Mouse (Mus musculus) adrenal gland, postnatal 10 days (tissue): ENCODE results near the gene Chmp5. TPM values are rescaled to one million over a fixed set of nuclear protein-coding genes. Genes with fewer than 3 reads are reported as not detected.

Experiments
- microRNA-seq: library from miRNA; unstranded; fragments of <30 nt; microRNA quantifications from one replicate; pipeline ENCODE4 v1.2.0, GENCODE M21; 2021
- total RNA-seq, 2 experiments: library from RNA; stranded (reverse); gene quantifications; 2 replicates each; pipeline ENCODE4 v1.2.3; 2021

Chmp5 gene
- total RNA-seq, 2 experiments from 2014 or later = 62.5 to 69.9 TPM

Small RNA genes within 50 kb of the gene (microRNA-seq; reads per million reads assigned to microRNA genes)
- gene Mir3094 = not detected

Other genes with a start within 250 kb of the Chmp5 start
- 10 to 100 TPM; 15.3 to 22.1 TPM for gene Aptx, start 245.2 kb upstream of the Chmp5 start, total RNA-seq
- 100 to 1,000 TPM; 199 to 219 TPM for gene Dnaja1, start 226.3 kb upstream of the Chmp5 start, total RNA-seq
- 10 to 100 TPM; 57.2 to 62.3 TPM for gene Smu1, start 190.5 kb upstream of the Chmp5 start, total RNA-seq
- 10 to 100 TPM; 73.7 to 83.0 TPM for gene B4galt1, start 94.4 kb upstream of the Chmp5 start, total RNA-seq
- gene Spink4, start 28.4 kb upstream of the Chmp5 start, total RNA-seq = 1 to 10 TPM; 4.6 to 4.8 TPM
- 100 to 1,000 TPM; 257 to 267 TPM for gene Bag1, start 113 bp upstream of the Chmp5 start, total RNA-seq
- gene Nfx1, start 22.5 kb downstream of the Chmp5 start, total RNA-seq = 10 to 100 TPM; 54.9 to 66.9 TPM
- gene Aqp7, start 99.7 kb downstream of the Chmp5 start, total RNA-seq = 10 to 100 TPM; 71.9 to 79.4 TPM
- under 1 TPM; 0.63 to 0.76 TPM for gene Aqp3, start 149.8 kb downstream of the Chmp5 start, total RNA-seq
- gene Nol6, start 176.0 kb downstream of the Chmp5 start, total RNA-seq = 10 to 100 TPM; 35.7 to 41.3 TPM
- 100 to 1,000 TPM; 105 to 107 TPM for gene Ube2r2, start 187.3 kb downstream of the Chmp5 start, total RNA-seq